Mouse (Mus musculus) limb, embryonic 13.5 days (tissue): ENCODE results near the gene Olfr1344. TPM values are rescaled to one million over a fixed set of nuclear protein-coding genes. Genes with fewer than 3 reads are reported as not detected.
"Not testable (repeated sequence)": the region's sequence is repeated elsewhere in the genome, so short reads cannot be mapped to it uniquely, and the experiment has no call there.

Experiments
- ATAC-seq: fragments of 200-750 bp; cut with Nextera tagmentation; 2 replicates; pipeline ENCODE4 v1.8.0; 2017; ENCODE audit warnings: low read depth, moderate number of reproducible peaks, moderate TSS enrichment; ENCODE audit not compliant: low FRiP score
- H3K27ac ChIP-seq: fragments of 300-500 bp; sonication (generic); 2 replicates; pipeline ENCODE4 v1.5.1; 2015; ENCODE audit warnings: inconsistent platforms, mild to moderate bottlenecking, moderate library complexity
- H3K27me3 ChIP-seq: fragments of 300-500 bp; sonication (generic); 2 replicates; pipeline ENCODE4 v1.6.1; 2015; ENCODE audit warnings: mild to moderate bottlenecking, inconsistent platforms
- H3K36me3 ChIP-seq: fragments of 300-500 bp; sonication (generic); 2 replicates; pipeline ENCODE4 v1.6.1; 2015; ENCODE audit warnings: inconsistent platforms, mild to moderate bottlenecking, moderate library complexity
- H3K4me1 ChIP-seq: fragments of 300-500 bp; sonication (generic); 2 replicates; pipeline ENCODE4 v1.6.1; 2015; ENCODE audit warnings: inconsistent platforms
- H3K4me2 ChIP-seq: fragments of 300-500 bp; sonication (generic); replicated peaks from 2 replicates; pipeline ENCODE4 v1.6.1; 2015; ENCODE audit warnings: inconsistent platforms, mild to moderate bottlenecking, moderate library complexity
- H3K4me3 ChIP-seq: fragments of 300-500 bp; sonication (generic); 2 replicates; pipeline ENCODE4 v1.5.1; 2015; ENCODE audit warnings: moderate library complexity, mild to moderate bottlenecking, inconsistent platforms
- H3K9ac ChIP-seq: fragments of 300-500 bp; sonication (generic); 2 replicates; pipeline ENCODE4 v1.6.1; 2015; ENCODE audit warnings: mild to moderate bottlenecking, inconsistent platforms
- H3K9me3 ChIP-seq: fragments of 300-500 bp; sonication (generic); 2 replicates; pipeline ENCODE4 v1.6.1; 2016; ENCODE audit warnings: inconsistent platforms
- WGBS: fragments of 180-500 bp; shearing (Covaris S2); methylation state at CpG from one replicate; pipeline ENCODE4 v1.1.7; 2015; 5-methylcytosine and 5-hydroxymethylcytosine counted together
- polyA plus RNA-seq: library from polyadenylated mRNA; unstranded; fragments of >200 nt; fragmentation: Nextera tagmentation; extraction: Ambion mirVana; gene quantifications from 2 replicates; pipeline ENCODE4 v1.2.1, GENCODE M21; 2015

The Olfr1344 gene
- polyA plus RNA-seq, 1 experiment from 2014 or later, result not detected

DNA sequence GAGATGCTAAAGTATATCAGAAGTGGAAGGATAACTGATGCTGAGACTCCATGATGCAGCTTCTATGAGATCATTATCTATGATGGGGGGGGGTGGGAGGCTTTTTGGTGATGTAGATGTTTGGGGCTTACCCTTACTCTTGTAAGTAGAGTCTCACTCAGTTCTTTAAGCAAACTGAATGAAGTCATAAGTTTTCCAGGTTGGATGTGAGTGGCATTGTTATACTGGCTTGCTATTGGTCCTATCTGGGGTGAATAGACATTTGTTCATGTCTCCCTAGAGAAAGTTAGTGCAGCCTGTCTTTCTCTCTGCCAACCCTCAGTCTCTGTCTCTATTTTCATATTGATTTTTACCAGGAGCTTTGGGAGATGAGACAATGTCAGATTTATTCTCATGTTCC, 17.4 kb downstream of the Olfr1344 start, which contains the start of gene Olfr1336:
Gene Olfr1336, plus strand, starts transcription at position 301 of the 400 bp plus-strand sequence.
- no peak within 1 kb of the TSS for H3K9ac ChIP-seq
- H3K9me3 ChIP-seq, result 0 out of 2 replicates have a peak, but pooled peaks cover 3% of the 10 kb centered on the region
- H3K4me3 ChIP-seq, result no peak within 1 kb of the TSS
- no peak for ATAC-seq
- H3K36me3 ChIP-seq, result no peaks in the 10 kb centered on the region
- no peaks in the 10 kb centered on the region for H3K27me3 ChIP-seq
- no peaks in the 10 kb centered on the region for H3K4me1 ChIP-seq
- no peak within 1 kb of the TSS for H3K4me2 ChIP-seq
- H3K27ac ChIP-seq, result no peak within 1 kb of the TSS

DNA sequence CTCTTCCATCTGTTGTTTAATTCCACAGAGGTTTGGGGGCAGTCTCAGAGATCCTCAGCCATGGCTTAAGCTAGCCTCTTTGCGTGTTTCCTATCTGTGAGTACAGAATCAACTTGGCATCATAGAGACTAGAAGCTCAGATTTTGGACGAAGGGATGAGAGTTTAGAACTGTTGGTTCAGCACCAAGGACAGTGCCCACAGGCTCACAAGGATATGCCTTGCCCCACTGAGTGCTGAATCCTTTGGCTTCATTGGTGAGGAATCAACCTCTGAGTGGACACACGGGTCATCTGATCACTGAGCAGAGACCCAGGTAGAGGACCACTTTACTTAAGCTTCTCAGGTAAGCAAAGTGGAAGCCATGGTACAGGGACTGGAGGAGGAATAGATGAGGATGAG, 17.9 kb downstream of the Olfr1344 start:
- Histone ChIP-seq H3K27me3 (no peaks in the 10 kb centered on the region), H3K4me3 (no peak overlapping the region), H3K9ac (no peak overlapping the region), H3K9me3 (0 out of 2 replicates have a peak, but pooled peaks cover 3% of the 10 kb centered on the region), H3K4me2 (no peak overlapping the region), H3K27ac (no peak overlapping the region), H3K36me3 (no peaks in the 10 kb centered on the region), H3K4me1 (no peaks in the 10 kb centered on the region)
- ATAC-seq, result no peak
- 41% methylated on average over 3 of the region's 3 CpGs for WGBS

DNA sequence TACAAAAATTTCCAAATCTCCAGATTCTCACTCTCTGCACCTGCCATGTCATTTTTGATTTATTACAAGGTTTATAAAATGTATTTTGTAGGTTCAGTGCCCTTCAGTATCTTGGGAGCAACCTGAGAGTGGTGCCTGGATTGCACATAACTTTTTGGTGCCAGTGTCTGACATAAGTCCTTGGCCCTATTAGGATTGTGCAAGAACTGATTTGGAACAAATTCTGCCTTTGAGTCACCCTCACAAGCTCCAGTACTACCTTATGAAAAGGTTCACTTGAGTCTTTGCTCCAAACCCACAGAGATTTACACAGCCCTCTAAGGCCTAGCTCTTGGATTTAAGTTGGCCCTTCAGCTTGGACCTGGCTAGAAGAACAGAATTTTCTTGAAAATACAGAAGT, 28.5 kb downstream of the Olfr1344 start, which contains the start of gene Olfr1346:
Gene Olfr1346, plus strand, starts transcription at position 151 of the 400 bp plus-strand sequence.
- H3K4me2 ChIP-seq, result no peak within 1 kb of the TSS
- H3K9me3 ChIP-seq, result no peaks in the 10 kb centered on the region; the same call in 1 of the 2 replicates
- no peak within 1 kb of the TSS for H3K9ac ChIP-seq
- ATAC-seq, result no peak
- no peak within 1 kb of the TSS for H3K4me3 ChIP-seq
- H3K27ac ChIP-seq, result no peak within 1 kb of the TSS
- H3K27me3 ChIP-seq, result no peaks in the 10 kb centered on the region
- H3K36me3 ChIP-seq, result no peaks in the 10 kb centered on the region
- H3K4me1 ChIP-seq, result no peaks in the 10 kb centered on the region

DNA sequence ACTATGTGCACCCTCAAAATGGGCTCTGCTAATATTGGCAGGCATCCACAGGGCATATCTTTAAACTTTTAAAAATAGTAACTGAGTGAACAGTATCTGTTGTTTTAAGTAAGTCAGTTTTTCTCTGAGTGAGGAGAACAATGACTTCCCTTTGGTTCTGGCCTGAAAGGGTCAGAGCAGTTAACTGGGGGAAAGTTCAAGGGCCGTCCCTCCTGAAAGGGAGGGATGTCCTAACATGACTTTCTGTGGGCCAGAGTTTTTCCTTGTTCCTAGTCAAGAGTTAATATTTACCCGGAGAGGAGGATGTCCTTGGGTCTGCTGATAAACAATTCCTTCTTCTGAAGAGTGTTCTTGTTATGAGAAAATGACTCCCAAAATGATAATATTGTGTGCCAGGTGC, 39.1 kb downstream of the Olfr1344 start:
- WGBS, result 65% methylated on average over 2 of the region's 2 CpGs
- H3K4me3 ChIP-seq, ATAC-seq, H3K4me1 ChIP-seq, H3K4me2 ChIP-seq, H3K36me3 ChIP-seq, H3K9ac ChIP-seq, H3K27me3 ChIP-seq, H3K27ac ChIP-seq: not testable (repeated sequence)
- H3K9me3 ChIP-seq, result peaks cover 16% of the 10 kb centered on the region; the same call in 1 of the 2 replicates

DNA sequence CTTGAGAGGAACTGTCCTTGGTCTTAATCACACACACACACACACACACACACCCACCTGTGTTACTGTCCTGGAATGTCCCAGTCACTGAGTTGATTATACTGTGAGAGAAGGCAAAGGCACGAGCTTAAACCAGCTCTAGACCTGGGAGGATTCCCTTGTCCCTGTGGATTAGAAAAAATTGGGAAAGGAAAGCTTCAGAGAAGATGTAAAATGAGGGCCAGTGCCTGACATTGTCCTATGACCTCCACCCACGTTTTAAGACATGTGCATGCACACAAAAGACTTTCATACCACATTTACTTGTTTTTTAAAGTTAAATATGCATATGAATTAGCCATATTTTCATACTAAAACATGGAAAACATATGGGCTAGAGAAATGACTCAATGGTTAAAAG, 48.4 kb downstream of the Olfr1344 start, which contains the start of gene Olfr5:
Gene Olfr5, minus strand, starts transcription at position 101 of the 400 bp plus-strand sequence.
- Histone ChIP-seq H3K27me3 (no peaks in the 10 kb centered on the region), H3K36me3 (no peaks in the 10 kb centered on the region), H3K4me2 (no peak within 1 kb of the TSS), H3K4me3 (no peak within 1 kb of the TSS), H3K9me3 (peaks cover 8% of the 10 kb centered on the region), H3K4me1 (no peaks in the 10 kb centered on the region), H3K27ac (no peak within 1 kb of the TSS), H3K9ac (no peak within 1 kb of the TSS)
- WGBS, result 19% methylated on average over 2 of the region's 2 CpGs
- ATAC-seq, result no peak

Other genes starting within 250 kb of the Olfr1344 start
- not detected in 2 replicates for gene Galp, start 241.6 kb upstream of the Olfr1344 start, polyA plus RNA-seq
- not detected in 2 replicates for gene Zscan5b, start 216.4 kb upstream of the Olfr1344 start, polyA plus RNA-seq
- not detected in 2 replicates for gene Epp13, start 186.0 kb upstream of the Olfr1344 start, polyA plus RNA-seq
- 10.0 and 11.9 TPM in 2 replicates for gene Zfp667, start 152.1 kb upstream of the Olfr1344 start, polyA plus RNA-seq
- gene Zfp583, start 107.4 kb upstream of the Olfr1344 start, polyA plus RNA-seq, result 9.3 and 9.6 TPM in 2 replicates
- 3.2 and 3.3 TPM in 2 replicates for gene Gm3854, start 94.9 kb upstream of the Olfr1344 start, polyA plus RNA-seq
- 2.7 and 3.7 TPM in 2 replicates for gene Zfp78, start 75.4 kb upstream of the Olfr1344 start, polyA plus RNA-seq
- 11.8 and 12.5 TPM in 2 replicates for gene Zfp28, start 55.4 kb upstream of the Olfr1344 start, polyA plus RNA-seq
- 0.41 TPM in 1 of 2 replicates, not detected in the other for gene Smim17, start 40.0 kb upstream of the Olfr1344 start, polyA plus RNA-seq
- gene Gm20715, start 28.4 kb upstream of the Olfr1344 start, polyA plus RNA-seq, result not detected in 2 replicates
- gene Olfr1336, start 17.5 kb downstream of the Olfr1344 start, polyA plus RNA-seq, result not detected in 2 replicates
- gene Olfr1346, start 28.4 kb downstream of the Olfr1344 start, polyA plus RNA-seq, result not detected in 2 replicates
- gene Olfr5, start 48.3 kb downstream of the Olfr1344 start, polyA plus RNA-seq, result not detected in 2 replicates
- not detected in 2 replicates for gene Olfr1347, start 61.1 kb downstream of the Olfr1344 start, polyA plus RNA-seq
- not detected in 2 replicates for gene Olfr1348, start 70.1 kb downstream of the Olfr1344 start, polyA plus RNA-seq
- gene Olfr1349, start 84.3 kb downstream of the Olfr1344 start, polyA plus RNA-seq, result not detected in 2 replicates
- gene Olfr1350, start 126.2 kb downstream of the Olfr1344 start, polyA plus RNA-seq, result not detected in 2 replicates